Mouse (Mus musculus) left cerebral cortex, adult 8-10 months (tissue): ENCODE data around the gene Folr2. TPM values are rescaled to one million over a fixed set of nuclear protein-coding genes. Genes with fewer than 3 reads are reported as not detected.

Experiments
- DNase-seq, 2 experiments: peaks; one replicate each; pipeline ENCODE4 v3.0.0; 2022; ENCODE audit warnings: low spot score in 2 of 2
- microRNA-seq, 2 experiments: library from miRNA; unstranded; fragments of <30 nt; microRNA quantifications; one replicate each; pipeline ENCODE4 v1.2.0; 2022
- total RNA-seq, 4 experiments: library from RNA; stranded (reverse); gene quantifications; 2 replicates each; pipeline ENCODE4 v1.2.4; 2022

The Folr2 gene
- total RNA-seq, 4 experiments from 2014 or later, result 0.55 TPM; not detected in 3

GRCm38 (mm10) chr7:101823758-101824630 lies 33.0 kb downstream of the Folr2 start:
- no peak for DNase-seq

DNA sequence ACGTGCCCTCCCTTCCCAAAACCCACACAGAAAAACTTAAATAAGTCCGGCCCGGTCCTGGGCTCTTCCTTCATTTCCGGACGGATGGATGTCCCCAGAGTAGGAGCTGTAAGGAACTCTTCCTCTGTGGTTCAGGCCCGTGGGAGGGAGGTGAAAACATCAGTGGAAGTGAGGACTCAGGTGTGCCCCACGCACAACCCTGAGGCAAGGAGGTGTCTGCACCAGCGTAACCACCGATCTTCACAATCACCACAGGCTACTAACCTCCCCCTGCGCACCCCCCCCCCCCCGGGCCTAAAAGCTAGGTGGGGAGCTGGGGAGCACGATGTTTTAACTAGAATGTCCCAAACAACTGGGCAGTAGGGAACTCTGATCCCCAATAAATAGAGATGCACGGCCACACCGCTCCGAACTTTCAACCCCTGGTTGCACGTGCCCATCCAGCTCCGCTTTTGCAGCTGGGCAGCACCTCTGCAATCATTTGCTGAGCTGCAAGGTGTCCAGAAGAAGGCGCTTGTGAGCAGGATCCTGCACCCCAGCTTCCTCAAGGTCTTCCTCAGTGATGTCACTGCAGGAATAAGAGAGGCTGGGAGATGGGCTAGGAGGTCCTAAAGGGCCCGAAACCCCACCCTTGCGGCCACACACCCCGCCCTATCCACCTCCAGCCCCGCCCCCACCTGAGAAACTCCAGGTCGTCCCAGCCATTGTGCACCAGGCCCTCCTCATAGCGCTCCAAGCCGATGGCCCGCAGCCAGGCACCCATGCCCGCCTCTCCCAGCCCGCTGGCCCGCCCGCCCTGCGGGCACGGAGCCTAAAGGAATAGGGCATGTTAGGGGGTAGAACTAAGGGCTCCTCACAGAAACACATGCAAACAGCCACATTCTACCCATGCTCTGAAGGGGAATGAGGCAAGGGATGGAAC lies 33.9 kb downstream of the Folr2 start:
- no peak for DNase-seq

DNA sequence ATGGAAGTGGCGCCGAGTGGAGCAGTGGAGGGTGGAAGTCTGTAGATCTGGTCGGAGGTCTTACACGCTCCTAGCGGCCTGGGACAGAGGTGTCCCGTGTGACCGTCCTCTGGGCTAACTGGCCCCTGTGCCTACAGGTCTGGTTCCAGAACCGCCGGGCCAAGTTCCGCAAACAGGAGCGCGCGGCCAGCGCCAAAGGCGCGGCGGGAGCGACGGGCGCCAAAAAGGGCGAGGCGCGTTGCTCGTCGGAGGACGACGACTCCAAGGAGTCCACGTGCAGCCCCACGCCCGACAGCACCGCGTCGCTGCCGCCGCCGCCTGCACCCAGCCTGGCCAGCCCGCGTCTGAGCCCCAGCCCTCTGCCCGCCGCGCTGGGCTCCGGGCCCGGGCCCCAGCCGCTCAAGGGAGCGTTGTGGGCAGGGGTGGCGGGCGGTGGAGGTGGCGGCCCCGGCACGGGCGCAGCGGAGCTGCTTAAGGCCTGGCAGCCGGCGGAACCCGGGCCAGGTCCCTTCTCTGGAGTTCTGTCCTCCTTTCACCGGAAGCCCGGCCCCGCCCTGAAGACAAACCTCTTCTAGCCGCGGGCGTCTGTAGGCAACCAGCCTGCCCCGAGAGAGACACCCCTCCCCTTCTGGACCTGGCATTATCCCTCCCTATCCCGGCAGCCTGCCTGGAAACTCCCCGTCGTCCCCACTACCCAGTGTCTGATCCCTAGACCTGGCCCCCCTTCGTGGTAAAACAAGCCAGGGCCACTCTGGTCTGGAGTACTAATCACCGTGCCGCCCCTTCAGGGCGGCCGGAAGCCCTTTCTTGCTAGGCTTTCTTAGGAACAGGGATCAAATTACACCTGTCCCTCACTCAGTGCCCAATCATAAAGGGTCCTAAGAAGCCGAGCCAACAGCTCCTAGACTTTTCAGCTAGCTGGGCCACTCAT lies 35.2 kb downstream of the Folr2 start:
- DNase-seq, result no peak

DNA sequence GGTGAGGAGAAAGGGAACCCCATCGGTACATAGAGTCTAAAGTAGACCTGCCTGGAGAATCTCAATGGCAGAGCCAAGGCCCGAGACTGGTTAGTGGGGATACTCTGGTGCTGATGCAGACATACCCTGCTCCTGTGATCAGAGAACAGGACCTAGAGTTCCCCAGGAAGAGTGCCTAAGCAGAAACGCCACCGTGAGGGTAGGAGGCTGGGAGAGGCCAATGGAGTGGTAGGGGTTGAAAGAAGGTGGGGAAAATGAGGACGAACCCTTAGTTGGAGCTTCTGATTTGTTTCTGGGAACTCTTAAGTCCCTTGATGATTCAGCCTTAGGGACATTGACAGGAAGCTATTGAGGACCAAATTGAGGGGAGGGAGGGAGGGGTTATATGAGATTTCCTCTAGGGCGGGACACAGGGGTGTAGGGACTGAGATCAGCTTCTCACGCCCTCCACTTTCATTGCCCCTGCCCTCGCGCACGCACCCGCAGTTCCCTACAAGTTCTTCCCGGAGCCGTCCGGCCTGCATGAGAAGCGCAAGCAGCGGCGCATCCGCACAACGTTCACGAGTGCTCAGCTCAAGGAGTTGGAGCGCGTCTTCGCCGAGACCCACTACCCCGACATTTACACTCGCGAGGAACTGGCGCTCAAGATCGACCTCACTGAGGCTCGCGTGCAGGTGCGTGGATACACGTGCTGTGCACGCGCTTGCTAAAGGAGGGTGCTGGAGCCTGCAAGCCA lies 36.5 kb downstream of the Folr2 start:
- no peak for DNase-seq

- no peak for DNase-seq
Observed at GRCm38 (mm10) chr7:101817861-101818401, 39.1 kb downstream of the Folr2 start, which contains the start of gene Phox2a. Phox2a (plus strand) TSS chr7:101818313.

Small RNA genes lying within 50 kb of the gene (microRNA-seq; reads per million reads assigned to microRNA genes)
- 0 reads per million in 2 experiments for gene Gm22655

Other genes starting within 250 kb of the Folr2 start
- gene Clpb, start 193.6 kb downstream of the Folr2 start, total RNA-seq, result 10 to 100 TPM; 50.4 to 57.6 (median 54.6) TPM
- under 1 TPM in 3 of 4 experiments, not detected in 1; 0.30 to 0.39 (median 0.30) TPM for gene Phox2a, start 38.9 kb downstream of the Folr2 start, total RNA-seq
- gene Inppl1, start 19.0 kb downstream of the Folr2 start, total RNA-seq, result 10 to 100 TPM; 35.7 to 46.9 (median 42.6) TPM
- gene Anapc15, start 6.5 kb upstream of the Folr2 start, total RNA-seq, result 10 to 100 TPM; 30.0 to 45.4 (median 32.9) TPM
- gene Folr1, start 13.6 kb upstream of the Folr2 start, total RNA-seq, result 1 to 10 TPM in 2 of 4 experiments, under 1 TPM in 2; 0.46 to 9.8 (median 1.2) TPM
- 10 to 100 TPM; 83.0 to 96.2 (median 90.5) TPM for gene Lamtor1, start 48.7 kb upstream of the Folr2 start, total RNA-seq
- gene Tomt, start 49.2 kb upstream of the Folr2 start, total RNA-seq, result under 1 TPM in 2 of 4 experiments, not detected in 2; 0.13 to 0.32 TPM
- 1 to 10 TPM; 3.7 to 8.1 (median 5.8) TPM for gene Lrrc51, start 76.7 kb upstream of the Folr2 start, total RNA-seq
- 100 to 1,000 TPM in 2 of 4 experiments, 10 to 100 TPM in 2; 98.8 to 108 (median 101) TPM for gene Numa1, start 76.9 kb upstream of the Folr2 start, total RNA-seq
- 1 to 10 TPM; 6.6 to 8.1 (median 7.8) TPM for gene Il18bp, start 161.5 kb upstream of the Folr2 start, total RNA-seq
- gene Rnf121, start 208.3 kb upstream of the Folr2 start, total RNA-seq, result 10 to 100 TPM; 45.4 to 51.5 (median 47.8) TPM
- 10 to 100 TPM; 20.4 to 28.8 (median 24.4) TPM for gene Xndc1, start 208.3 kb upstream of the Folr2 start, total RNA-seq
- gene Xntrpc, start 208.5 kb upstream of the Folr2 start, total RNA-seq, result 1 to 10 TPM in 3 of 4 experiments, under 1 TPM in 1; 0.63 to 2.4 (median 1.5) TPM
- gene Trpc2, start 225.9 kb upstream of the Folr2 start, total RNA-seq, result 1 to 10 TPM in 3 of 4 experiments, under 1 TPM in 1; 0.61 to 2.4 (median 1.3) TPM
- under 1 TPM in 3 of 4 experiments, not detected in 1; 0.25 to 0.46 (median 0.26) TPM for gene Art1, start 244.5 kb upstream of the Folr2 start, total RNA-seq